Mouse (Mus musculus) neural tube, embryonic 15.5 days (tissue): ENCODE data around the gene Ell3. TPM values are rescaled to one million over a fixed set of nuclear protein-coding genes. Genes with fewer than 3 reads are reported as not detected.

Experiments used
- ATAC-seq: fragments of 200-750 bp; cut with Nextera tagmentation; 2 replicates; pipeline ENCODE4 v1.8.0; 2017; ENCODE audit warnings: mild to moderate bottlenecking, moderate TSS enrichment, moderate library complexity; ENCODE audit not compliant: low FRiP score
- H3K27ac ChIP-seq: fragments of 300-500 bp; sonication (generic); replicated peaks from 2 replicates; pipeline ENCODE4 v1.5.1; 2015; ENCODE audit warnings: mild to moderate bottlenecking, inconsistent platforms
- H3K27me3 ChIP-seq: fragments of 300-500 bp; sonication (generic); replicated peaks from 2 replicates; pipeline ENCODE4 v1.6.1; 2015; ENCODE audit warnings: inconsistent platforms
- H3K36me3 ChIP-seq: fragments of 300-500 bp; sonication (generic); 2 replicates; pipeline ENCODE4 v1.6.1; 2015; ENCODE audit warnings: inconsistent platforms
- H3K4me1 ChIP-seq: fragments of 300-500 bp; sonication (generic); 2 replicates; pipeline ENCODE4 v1.6.1; 2015; ENCODE audit warnings: inconsistent platforms
- H3K4me2 ChIP-seq: fragments of 300-500 bp; sonication (generic); 2 replicates; pipeline ENCODE4 v1.6.1; 2015; ENCODE audit warnings: inconsistent platforms, mild to moderate bottlenecking, moderate library complexity
- H3K4me3 ChIP-seq: fragments of 300-500 bp; sonication (generic); replicated peaks from 2 replicates; pipeline ENCODE4 v1.5.1; 2015; ENCODE audit warnings: mild to moderate bottlenecking, inconsistent platforms
- H3K9ac ChIP-seq: fragments of 300-500 bp; sonication (generic); replicated peaks from 2 replicates; pipeline ENCODE4 v1.6.1; 2015; ENCODE audit warnings: mild to moderate bottlenecking, inconsistent platforms
- H3K9me3 ChIP-seq: fragments of 300-500 bp; sonication (generic); replicated peaks from 2 replicates; pipeline ENCODE4 v1.6.1; 2016; ENCODE audit warnings: inconsistent platforms
- WGBS: fragments of 180-500 bp; shearing (Covaris S2); methylation state at CpG from one replicate; pipeline ENCODE4 v1.1.7; 2015; ENCODE audit warnings: mixed read lengths; 5-methylcytosine and 5-hydroxymethylcytosine counted together
- microRNA-seq: library from miRNA; unstranded; fragments of <30 nt; microRNA quantifications from one replicate; pipeline ENCODE4, GENCODE M21; 2017
- polyA plus RNA-seq: library from polyadenylated mRNA; unstranded; fragments of >200 nt; fragmentation: Nextera tagmentation; extraction: Ambion mirVana; gene quantifications from 2 replicates; pipeline ENCODE4 v1.2.1, GENCODE M21; 2015

The Ell3 gene
- polyA plus RNA-seq, 1 experiment from 2014 or later = 2.6 TPM

GRCm38 (mm10) chr2:121415591-121415990 is 28.5 kb downstream of the Ell3 start:
- H3K36me3 ChIP-seq = peaks cover 15% of the 10 kb centered on the region
- 80% methylated on average over 3 of the region's 3 CpGs for WGBS
- H3K4me2 ChIP-seq = peak overlapping the region; percentile 61
- no peaks in the 10 kb centered on the region for H3K9me3 ChIP-seq
- H3K27ac ChIP-seq = no peak overlapping the region
- H3K27me3 ChIP-seq = no peaks in the 10 kb centered on the region
- peak overlapping the region; percentile 97; the same call in 1 of the 2 replicates for H3K9ac ChIP-seq
- H3K4me3 ChIP-seq = peak overlapping the region; percentile 98
- no peak for ATAC-seq
- H3K4me1 ChIP-seq = peaks cover 47% of the 10 kb centered on the region

GRCm38 (mm10) chr2:121415103-121415502 is 29.0 kb downstream of the Ell3 start:
- WGBS = 40% methylated on average over 3 of the region's 3 CpGs
- ATAC-seq = no peak
- H3K4me1 ChIP-seq = peaks cover 47% of the 10 kb centered on the region

GRCm38 (mm10) chr2:121414139-121414685 is 29.9 kb downstream of the Ell3 start:
- peaks cover 47% of the 10 kb centered on the region for H3K4me1 ChIP-seq
- H3K9me3 ChIP-seq = no peaks in the 10 kb centered on the region
- peak overlapping the region; percentile 95 for H3K27ac ChIP-seq
- peak overlapping the region; percentile 61 for H3K4me2 ChIP-seq
- H3K27me3 ChIP-seq = no peaks in the 10 kb centered on the region
- H3K4me3 ChIP-seq = peak overlapping the region; percentile 98
- peak overlapping the region; percentile 97 for H3K9ac ChIP-seq
- peak; percentile 63 for ATAC-seq
- WGBS = 0% methylated on average over 31 of the region's 32 CpGs
- peaks cover 15% of the 10 kb centered on the region for H3K36me3 ChIP-seq

More at GRCm38 (mm10) chr2:121415103-121415502, 29.0 kb downstream of the Ell3 start:
- H3K4me2 ChIP-seq = peak overlapping the region; percentile 61
- no peak overlapping the region for H3K27ac ChIP-seq
- H3K9ac ChIP-seq = peak overlapping the region; percentile 97
- H3K27me3 ChIP-seq = no peaks in the 10 kb centered on the region
- peaks cover 15% of the 10 kb centered on the region for H3K36me3 ChIP-seq
- H3K9me3 ChIP-seq = no peaks in the 10 kb centered on the region
- peak overlapping the region; percentile 98 for H3K4me3 ChIP-seq

DNA sequence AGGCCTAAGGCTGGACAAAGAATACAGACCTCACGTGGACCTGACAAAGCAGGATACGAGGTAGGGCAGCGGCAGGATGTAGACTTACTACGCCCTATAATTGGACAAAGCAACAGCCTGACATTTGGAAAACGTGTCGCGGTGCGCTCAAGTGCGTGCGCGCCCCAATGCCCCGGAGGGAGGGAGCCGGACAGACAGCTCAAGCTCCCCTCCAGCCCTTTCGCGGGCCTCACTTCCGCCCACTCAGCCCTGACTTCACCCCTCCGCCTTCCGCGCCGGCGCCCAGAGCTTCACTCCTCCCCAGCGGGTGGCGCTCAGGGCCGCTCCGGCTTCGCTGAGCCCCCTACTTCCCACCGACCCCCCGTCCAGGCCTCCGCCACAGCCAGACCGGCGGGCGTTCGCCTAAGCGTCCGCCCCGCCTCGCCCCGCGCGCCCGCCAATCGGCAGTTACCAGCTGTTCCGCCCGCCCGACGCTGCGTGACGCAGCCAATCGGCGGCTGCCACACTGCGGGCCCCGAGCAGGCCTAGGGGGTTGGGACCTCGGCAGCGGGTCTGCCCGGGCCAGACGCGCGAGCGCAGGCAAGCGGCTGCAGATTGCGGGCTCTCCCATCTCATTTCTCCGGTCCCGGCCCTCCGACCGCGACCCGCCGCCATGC is 30.6 kb downstream of the Ell3 start, which contains the start of the genes Pdia3 and Catsper2:
Gene Pdia3 (plus strand): TSS at position 389 of the 656 bp plus-strand sequence.
Gene Catsper2 (minus strand): TSS at position 406 of the 656 bp plus-strand sequence.
- Histone ChIP-seq H3K9me3 (no peaks in the 10 kb centered on the region), H3K36me3 (peaks cover 11% of the 10 kb centered on the region), H3K4me3 (peak within 1 kb of the TSS; percentile 98), H3K27me3 (no peaks in the 10 kb centered on the region), H3K4me2 (peak within 1 kb of the TSS; percentile 61), H3K9ac (peak within 1 kb of the TSS; percentile 97), H3K27ac (peak within 1 kb of the TSS; percentile 95), H3K4me1 (peaks cover 43% of the 10 kb centered on the region)
- ATAC-seq = peak; percentile 99
- WGBS = 0% methylated on average over 64 of the region's 68 CpGs

DNA sequence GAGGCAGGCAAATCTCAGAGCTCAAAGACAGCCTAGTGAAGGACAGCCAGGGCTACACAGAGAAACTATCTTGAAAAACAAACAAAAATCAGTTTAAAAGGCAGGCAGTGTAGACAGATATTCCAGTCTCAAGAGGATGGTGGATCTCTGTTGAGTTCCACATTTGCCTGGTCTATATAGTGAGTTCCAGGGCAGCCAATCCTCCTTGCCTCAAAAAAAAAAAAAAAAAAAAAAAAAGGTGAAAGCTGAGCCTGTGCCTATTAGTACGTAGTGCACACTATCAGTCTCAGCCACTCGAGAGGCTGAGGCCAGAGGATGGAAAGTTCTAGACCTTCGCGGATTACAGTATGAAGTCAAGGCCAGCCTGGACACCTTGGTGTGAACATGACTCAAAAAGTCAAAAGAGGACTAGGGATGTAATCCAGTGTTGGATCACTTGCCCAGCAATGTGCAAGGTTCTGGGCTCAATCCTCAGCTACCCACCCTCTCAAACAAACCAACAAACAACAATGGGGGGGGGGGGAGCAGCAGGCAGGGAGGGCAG is 31.2 kb downstream of the Ell3 start:
- Histone ChIP-seq H3K9ac (peak overlapping the region; percentile 97), H3K4me2 (peak overlapping the region; percentile 61), H3K27ac (peak overlapping the region; percentile 95), H3K4me3 (peak overlapping the region; percentile 98), H3K27me3 (no peaks in the 10 kb centered on the region), H3K9me3 (no peaks in the 10 kb centered on the region), H3K36me3 (peaks cover 6% of the 10 kb centered on the region; the same call in 1 of the 2 replicates), H3K4me1 (peaks cover 41% of the 10 kb centered on the region)
- 10% methylated on average over 4 of the region's 4 CpGs for WGBS
- ATAC-seq = 0 out of 2 replicates have a peak, but pooled peaks have one; percentile 1

- no peak for ATAC-seq
- no peaks in the 10 kb centered on the region for H3K9me3 ChIP-seq
- peaks cover 3% of the 10 kb centered on the region; the same call in 1 of the 2 replicates for H3K36me3 ChIP-seq
- H3K4me2 ChIP-seq = no peak overlapping the region
- no peak overlapping the region for H3K27ac ChIP-seq
- WGBS = 34% methylated on average over 4 of the region's 4 CpGs
- H3K9ac ChIP-seq = no peak overlapping the region
- H3K4me3 ChIP-seq = no peak overlapping the region
- H3K27me3 ChIP-seq = no peaks in the 10 kb centered on the region
- peaks cover 10% of the 10 kb centered on the region for H3K4me1 ChIP-seq
These were observed 35.9 kb downstream of the Ell3 start for GRCm38 (mm10) chr2:121408160-121408559.

GRCm38 (mm10) chr2:121403296-121403695 is 40.8 kb downstream of the Ell3 start:
- H3K9ac ChIP-seq = no peak overlapping the region
- no peaks in the 10 kb centered on the region for H3K4me1 ChIP-seq
- H3K27ac ChIP-seq = no peak overlapping the region
- H3K9me3 ChIP-seq = no peaks in the 10 kb centered on the region
- no peak for ATAC-seq
- H3K4me2 ChIP-seq = no peak overlapping the region
- peaks cover 3% of the 10 kb centered on the region; the same call in 1 of the 2 replicates for H3K36me3 ChIP-seq
- no peak overlapping the region for H3K4me3 ChIP-seq
- H3K27me3 ChIP-seq = no peaks in the 10 kb centered on the region

DNA sequence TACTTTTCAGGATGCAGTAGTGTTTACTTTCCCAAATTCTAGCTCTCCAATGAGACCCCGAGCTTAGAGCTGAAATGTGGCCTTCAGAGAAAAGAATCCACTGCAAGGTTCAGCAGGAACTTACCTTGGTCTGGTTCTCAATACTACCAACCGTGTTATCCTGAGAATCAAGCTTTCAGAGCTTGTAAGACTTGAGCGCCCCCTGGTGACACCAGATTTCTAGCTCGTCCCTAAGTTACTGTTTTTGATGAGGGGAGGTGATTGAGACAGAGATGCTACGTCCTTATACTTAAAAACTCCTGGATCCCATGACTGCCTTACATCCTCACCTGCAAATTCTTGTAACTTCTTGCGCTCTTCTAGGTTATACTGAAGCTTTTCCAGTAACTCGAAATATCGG is 47.5 kb downstream of the Ell3 start:
- Histone ChIP-seq H3K9me3 (no peaks in the 10 kb centered on the region), H3K27ac (no peak overlapping the region), H3K9ac (no peak overlapping the region), H3K4me3 (no peak overlapping the region), H3K4me1 (no peaks in the 10 kb centered on the region), H3K36me3 (peaks cover 5% of the 10 kb centered on the region; the same call in 1 of the 2 replicates), H3K27me3 (no peaks in the 10 kb centered on the region), H3K4me2 (no peak overlapping the region)
- WGBS = 12% methylated on average over 8 of the region's 8 CpGs
- ATAC-seq = no peak

Small RNAs within 50 kb of the gene (microRNA-seq; reads per million reads assigned to microRNA genes)
- gene Gm22953 = not detected

Other genes starting within 250 kb of the Ell3 start
- gene Trp53bp1, start 172.9 kb downstream of the Ell3 start, polyA plus RNA-seq = 131 and 146 TPM in 2 replicates
- gene Map1a, start 154.7 kb downstream of the Ell3 start, polyA plus RNA-seq = 32.5 and 38.6 TPM in 2 replicates
- 20.5 and 22.0 TPM in 2 replicates for gene Ppip5k1, start 88.9 kb downstream of the Ell3 start, polyA plus RNA-seq
- gene Ckmt1, start 86.6 kb downstream of the Ell3 start, polyA plus RNA-seq = 131 and 149 TPM in 2 replicates
- not detected in 2 replicates for gene Strc, start 57.1 kb downstream of the Ell3 start, polyA plus RNA-seq
- gene Pdia3, start 30.5 kb downstream of the Ell3 start, polyA plus RNA-seq = 400 and 471 TPM in 2 replicates
- gene Catsper2, start 30.5 kb downstream of the Ell3 start, polyA plus RNA-seq = 3.0 and 5.7 TPM in 2 replicates
- gene Serf2, start 4.9 kb upstream of the Ell3 start, polyA plus RNA-seq = 297 and 319 TPM in 2 replicates
- gene Hypk, start 9.0 kb upstream of the Ell3 start, polyA plus RNA-seq = 118 and 120 TPM in 2 replicates
- gene Serinc4, start 12.5 kb upstream of the Ell3 start, polyA plus RNA-seq = 0.63 and 0.92 TPM in 2 replicates
- gene Mfap1b, start 29.8 kb upstream of the Ell3 start, polyA plus RNA-seq = 67.8 and 71.5 TPM in 2 replicates
- 27.8 and 28.8 TPM in 2 replicates for gene Mfap1a, start 62.4 kb upstream of the Ell3 start, polyA plus RNA-seq
- gene Wdr76, start 62.4 kb upstream of the Ell3 start, polyA plus RNA-seq = 3.4 and 5.3 TPM in 2 replicates